1 mouse cellular context compared by ENCODE assay signal in the genomic region with DNA sequence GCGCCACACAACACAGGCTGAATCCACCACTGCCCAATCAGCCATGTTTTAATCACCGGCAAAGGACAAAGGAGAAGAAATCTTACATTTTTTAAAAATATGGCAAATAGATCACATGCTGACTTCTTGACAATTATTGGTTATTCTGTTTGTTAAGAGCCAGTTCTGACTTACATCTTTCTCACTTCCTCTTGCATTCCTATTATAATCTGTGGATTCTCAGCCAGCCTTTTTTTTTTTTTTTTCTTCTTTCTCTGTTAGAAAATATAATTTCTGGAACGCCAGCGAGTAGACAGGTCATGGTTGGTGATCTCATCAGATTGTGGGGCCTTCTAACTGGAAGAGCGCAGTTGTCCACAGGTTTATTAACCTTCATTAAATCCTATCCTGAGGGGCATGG.
TF ChIP-seq lines count a peak whose summit lies in the region.

No protein-coding gene starts in this region.

TF ChIP-seq in CH12.LX, 34 proteins besides CTCF, POLR2A, EP300 and RAD21 (continued from another document):
- TF ChIP-seq ZKSCAN1 (IDR thresholded peaks at IDR 0.05; ENCODE audit: borderline replicate concordance, low read depth, low read length) (no peak), UBTF (IDR thresholded peaks at IDR 0.05; ENCODE audit: low read depth, low read length) (0 out of 2 replicates have a peak, but pooled peaks have one; percentile 17), JUN (IDR thresholded peaks at IDR 0.05; ENCODE audit: insufficient read depth, low read depth, low read length) (no peak), HCFC1 (IDR thresholded peaks at IDR 0.05; ENCODE audit: low read depth, low read length) (no peak), ZMIZ1 (IDR thresholded peaks at IDR 0.05; ENCODE audit: low read depth, low read length) (no peak; the same call in 1 of the 2 replicates), SMC3 (IDR thresholded peaks at IDR 0.05; ENCODE audit: low read depth, low read length) (no peak), MAZ (IDR thresholded peaks at IDR 0.05; ENCODE audit: low read depth, low read length) (no peak), ELF1 (IDR thresholded peaks at IDR 0.05; ENCODE audit: low read depth, low read length) (no peak), JUND (conservative IDR thresholded peaks at IDR 0.05; ENCODE audit: low read depth, low read length) (no peak), SIN3A (IDR thresholded peaks at IDR 0.05; ENCODE audit: low read length) (no peak), BHLHE40 (IDR thresholded peaks at IDR 0.05; ENCODE audit: low read depth, low read length) (peak; percentile 23; the same call in 1 of the 2 replicates), TCF12 (IDR thresholded peaks at IDR 0.05; ENCODE audit: low read depth, low read length) (no peak), GABPA (IDR thresholded peaks at IDR 0.05; ENCODE audit: insufficient replicate concordance, low read depth, low read length) (no peak), NRF1 (IDR thresholded peaks at IDR 0.05; ENCODE audit: low read depth, low read length) (no peak), TBP (conservative IDR thresholded peaks at IDR 0.05; ENCODE audit: low read depth, low read length) (no peak), E2F4 (IDR thresholded peaks at IDR 0.05; ENCODE audit: insufficient replicate concordance, low read depth, low read length) (no peak), CHD2 (IDR thresholded peaks at IDR 0.05; ENCODE audit: low read length) (peak; percentile 67; the same call in 1 of the 2 replicates), ZNF384 (IDR thresholded peaks at IDR 0.05; ENCODE audit: low read depth, low read length) (peak; percentile 92)
